Mouse (Mus musculus) hindbrain, embryonic 15.5 days (tissue): Measurements from ENCODE around the gene Sertm1. TPM values are rescaled to one million over a fixed set of nuclear protein-coding genes. Genes with fewer than 3 reads are reported as not detected.

ENCODE experiments used
- polyA plus RNA-seq: library from polyadenylated mRNA; unstranded; fragments of >200 nt; fragmentation: Nextera tagmentation; extraction: Ambion mirVana; gene quantifications from 2 replicates; pipeline ENCODE4 v1.2.1, GENCODE M21; 2015

The Sertm1 gene
- polyA plus RNA-seq, 1 experiment from 2014 or later = 1.4 TPM

Other genes with a start within 250 kb of the Sertm1 start
- gene Supt20, start 223.1 kb downstream of the Sertm1 start, polyA plus RNA-seq = 82.4 and 87.7 TPM in 2 replicates
- 0.41 TPM in 1 of 2 replicates, not detected in the other for gene Gm21958, start 201.5 kb downstream of the Sertm1 start, polyA plus RNA-seq
- gene Exosc8, start 180.5 kb downstream of the Sertm1 start, polyA plus RNA-seq = 70.1 and 75.6 TPM in 2 replicates
- 45.0 and 45.4 TPM in 2 replicates for gene Alg5, start 180.3 kb downstream of the Sertm1 start, polyA plus RNA-seq
- 0.85 and 0.91 TPM in 2 replicates for gene Smad9, start 160.3 kb downstream of the Sertm1 start, polyA plus RNA-seq
- 44.0 and 45.1 TPM in 2 replicates for gene Rfxap, start 108.1 kb downstream of the Sertm1 start, polyA plus RNA-seq
- gene Ccna1, start 139.6 kb upstream of the Sertm1 start, polyA plus RNA-seq = 1.4 and 2.1 TPM in 2 replicates
- 14.1 and 16.1 TPM in 2 replicates for gene Spg20, start 196.2 kb upstream of the Sertm1 start, polyA plus RNA-seq
- 0.13 TPM in 1 of 2 replicates, not detected in the other for gene Ccdc169, start 221.5 kb upstream of the Sertm1 start, polyA plus RNA-seq